Mouse (Mus musculus): ENCODE measurements at regions not wholly inside any gene's neighbourhood (a gene's known extent, or its start where the extent isn't known, plus 50 kb on each side); places are given as distances from the start of the nearest gene placed in this dataset.

DNA sequence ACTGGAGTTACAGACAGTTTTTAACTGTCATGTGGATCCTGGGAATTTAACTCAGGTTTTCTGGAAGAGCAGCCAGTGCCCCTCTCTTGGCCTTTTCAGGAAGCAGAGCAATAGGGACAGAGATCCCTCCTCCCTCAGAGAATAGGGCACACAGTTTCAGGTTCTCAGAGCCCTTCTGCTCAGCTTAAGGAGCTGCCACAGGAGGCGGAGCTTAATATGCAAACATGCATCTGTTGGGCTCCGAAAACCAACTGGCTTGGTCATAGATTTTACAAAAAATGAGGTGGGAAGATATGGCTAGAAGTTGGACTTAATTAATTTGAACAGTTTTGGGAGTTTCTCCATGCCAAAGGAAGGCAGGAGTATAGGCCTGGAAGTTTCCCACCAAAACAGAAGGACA is 61.9 kb upstream of the Znrf2 start:
- no peak for TF ChIP-seq CTCF (IDR thresholded peaks at IDR 0.05)
- no peak overlapping the region for H3K4me3 ChIP-seq
- DNase-seq, result no peak
- no peak overlapping the region for H3K27ac ChIP-seq
- intact Hi-C loops (cut with DNase I), result no loop called here

DNA sequence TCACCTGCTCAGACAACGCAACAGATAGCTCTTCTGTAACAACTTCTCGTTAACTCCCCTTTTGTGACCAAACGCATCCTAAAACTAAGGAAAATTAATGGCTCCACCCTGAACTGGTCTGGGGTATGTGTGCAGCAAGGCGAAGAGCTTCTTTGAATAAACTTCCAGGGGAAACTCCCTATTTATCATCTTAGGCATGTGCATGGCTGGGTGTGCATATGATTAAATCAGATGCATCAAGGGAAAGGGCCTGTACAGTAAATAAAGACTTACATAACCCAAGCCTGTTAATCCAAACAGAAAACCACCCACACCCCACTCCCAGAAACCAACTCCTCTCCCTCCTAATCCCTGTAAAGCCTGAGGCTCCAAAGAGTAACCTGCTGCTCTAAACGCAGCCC is 59.2 kb upstream of the Znrf2 start:
- no peak for DNase-seq
- intact Hi-C loops (cut with DNase I), result no loop called here
- no peak for TF ChIP-seq CTCF (IDR thresholded peaks at IDR 0.05)
- no peak overlapping the region for H3K4me3 ChIP-seq
- H3K27ac ChIP-seq, result no peak overlapping the region

DNA sequence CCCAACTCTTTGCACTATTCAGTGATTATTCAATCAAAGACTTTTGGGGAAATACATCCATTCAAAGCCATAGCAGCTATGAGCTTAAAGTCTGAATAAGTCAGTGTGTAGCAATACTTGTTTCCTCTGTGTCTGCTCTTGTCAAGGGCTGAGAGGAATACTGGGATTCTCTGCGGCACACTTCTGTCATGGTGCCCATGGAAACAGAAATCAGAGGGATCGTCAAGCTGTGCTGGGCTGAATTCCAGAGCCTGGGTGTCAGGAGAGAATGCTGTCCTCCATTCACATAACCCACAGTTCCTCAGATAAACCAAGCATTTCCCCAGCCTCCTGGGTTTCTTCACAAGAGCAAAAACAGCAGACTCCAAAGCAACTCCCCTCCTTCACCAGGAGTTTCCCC is 58.6 kb upstream of the Znrf2 start:
- TF ChIP-seq CTCF (IDR thresholded peaks at IDR 0.05), result no peak
- Histone ChIP-seq H3K4me3 (no peak overlapping the region), H3K27ac (no peak overlapping the region)
- intact Hi-C loops (cut with DNase I), result no loop called here
- peak; percentile 23 for DNase-seq

- Histone ChIP-seq H3K4me3 (no peak overlapping the region), H3K27ac (no peak overlapping the region)
- intact Hi-C loops (cut with DNase I), result no loop called here
- DNase-seq, result peak; percentile 22
- TF ChIP-seq CTCF (IDR thresholded peaks at IDR 0.05), result no peak
These were observed 57.5 kb upstream of the Znrf2 start for GRCm38 (mm10) chr6:54759263-54759662.

GRCm38 (mm10) chr6:54759942-54760498 is 56.7 kb upstream of the Znrf2 start:
- intact Hi-C loops (cut with DNase I), result no loop called here
- peak; percentile 22 for DNase-seq
- no peak overlapping the region for H3K27ac ChIP-seq
- H3K4me3 ChIP-seq, result peak overlapping the region; percentile 37
- TF ChIP-seq CTCF (IDR thresholded peaks at IDR 0.05), result no peak

- intact Hi-C loops (cut with DNase I), result no loop called here
- Histone ChIP-seq H3K27ac (no peak overlapping the region), H3K4me3 (no peak overlapping the region)
- no peak for DNase-seq
- no peak for TF ChIP-seq CTCF (IDR thresholded peaks at IDR 0.05)
These were observed 56.2 kb upstream of the Znrf2 start for GRCm38 (mm10) chr6:54760541-54760940.

- TF ChIP-seq CTCF (IDR thresholded peaks at IDR 0.05), result no peak
- Histone ChIP-seq H3K4me3 (no peak overlapping the region), H3K27ac (no peak overlapping the region)
- intact Hi-C loops (cut with DNase I), result no loop called here
- no peak for DNase-seq
These were observed 54.7 kb upstream of the Znrf2 start for GRCm38 (mm10) chr6:54762021-54762420.

- DNase-seq, result no peak
- Histone ChIP-seq H3K4me3 (no peak overlapping the region), H3K27ac (no peak overlapping the region)
- intact Hi-C loops (cut with DNase I), result no loop called here
- TF ChIP-seq CTCF (IDR thresholded peaks at IDR 0.05), result no peak
These were observed 54.2 kb upstream of the Znrf2 start for GRCm38 (mm10) chr6:54762499-54762898.

GRCm38 (mm10) chr6:54763669-54764068 is 53.0 kb upstream of the Znrf2 start:
- no peak for TF ChIP-seq CTCF (IDR thresholded peaks at IDR 0.05)
- intact Hi-C loops (cut with DNase I), result no loop called here
- no peak for DNase-seq

GRCm38 (mm10) chr6:54765715-54766114 is 51.0 kb upstream of the Znrf2 start:
- intact Hi-C loops (cut with DNase I), result no loop called here

More at GRCm38 (mm10) chr6:54763669-54764068, 53.0 kb upstream of the Znrf2 start:
- Histone ChIP-seq H3K4me3 (no peak overlapping the region), H3K27ac (no peak overlapping the region)

DNA sequence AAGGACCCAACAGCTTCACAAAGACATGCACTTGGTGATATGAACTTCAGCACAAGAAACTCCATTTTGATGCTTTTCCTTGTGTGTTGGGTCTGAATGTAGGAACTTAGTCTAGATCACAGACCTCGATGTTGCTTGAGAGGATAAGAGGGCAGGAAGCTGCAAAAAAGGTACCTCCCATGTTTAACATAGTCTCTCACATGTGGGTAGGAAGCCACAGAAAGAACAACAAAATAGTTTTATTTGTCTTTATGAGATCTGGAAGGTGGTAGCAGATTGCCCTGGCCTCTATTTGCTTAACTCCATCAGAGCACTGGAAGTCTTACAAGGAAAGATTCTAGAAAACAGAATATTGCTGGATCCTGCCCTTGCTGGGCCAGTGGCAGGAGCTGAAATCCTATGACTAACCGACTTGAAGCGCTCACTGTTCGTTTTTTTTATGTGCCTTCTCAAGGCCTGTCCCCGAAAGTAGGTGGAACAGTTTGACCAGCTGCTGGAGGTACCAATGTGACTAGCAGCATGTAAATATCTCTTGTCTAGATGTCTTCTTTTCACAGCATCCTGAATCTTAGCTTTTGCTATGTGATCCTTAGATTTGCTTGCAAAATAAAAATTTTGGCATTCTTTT is 50.1 kb upstream of the Znrf2 start:
- DNase-seq, result no peak
- TF ChIP-seq CTCF (IDR thresholded peaks at IDR 0.05), result no peak
- Histone ChIP-seq H3K27ac (no peak overlapping the region), H3K4me3 (no peak overlapping the region)
- intact Hi-C loops (cut with DNase I), result no loop called here

More at GRCm38 (mm10) chr6:54765715-54766114, 51.0 kb upstream of the Znrf2 start:
- H3K27ac ChIP-seq, result no peak overlapping the region
- no peak for TF ChIP-seq CTCF (IDR thresholded peaks at IDR 0.05)
- no peak overlapping the region for H3K4me3 ChIP-seq
- no peak for DNase-seq

Data from gastrocnemius, adult 2 months (tissue).